Mouse (Mus musculus): ENCODE data around the gene Epb41.

- TF ChIP-seq CTCF (IDR thresholded peaks at IDR 0.05; ENCODE audit: low read depth, low read length): no peak
- TF ChIP-seq TAL1 (conservative IDR thresholded peaks at IDR 0.05; ENCODE audit: low read depth, low read length): no peak
- no peak for TF ChIP-seq GATA1 (IDR thresholded peaks at IDR 0.05; ENCODE audit: borderline replicate concordance, low read length)
- TF ChIP-seq POLR2AphosphoS5 (IDR thresholded peaks at IDR 0.05; ENCODE audit: insufficient replicate concordance, low read depth, low read length): no peak
Measured at GRCm38 (mm10) chr4:131875242-131875641, 199.9 kb downstream of the Epb41 start.
